Mouse (Mus musculus) adrenal gland, adult 2 months (tissue): ENCODE measurements around the gene Rtn4rl1. TPM values are rescaled to one million over a fixed set of nuclear protein-coding genes. Genes with fewer than 3 reads are reported as not detected.

ENCODE experiments used
- DNase-seq: peaks from one replicate; pipeline ENCODE4 v3.0.0; 2021
- polyA plus RNA-seq: library from polyadenylated mRNA; depleted of rRNA; stranded (reverse); fragments of >200 nt; gene quantifications from 2 replicates; pipeline ENCODE4 v1.2.3, GENCODE M21; 2012
- total RNA-seq, 2 experiments: library from RNA; stranded (reverse); gene quantifications; 2 replicates each; pipeline ENCODE4 v1.2.3; 2021

Gene Rtn4rl1
- total and polyA plus RNA-seq, 3 experiments, result 29.2 to 58.9 (median 48.1) TPM

GRCm38 (mm10) chr11:75249588-75249987, 56.0 kb downstream of the Rtn4rl1 start:
- no peak for DNase-seq

DNA sequence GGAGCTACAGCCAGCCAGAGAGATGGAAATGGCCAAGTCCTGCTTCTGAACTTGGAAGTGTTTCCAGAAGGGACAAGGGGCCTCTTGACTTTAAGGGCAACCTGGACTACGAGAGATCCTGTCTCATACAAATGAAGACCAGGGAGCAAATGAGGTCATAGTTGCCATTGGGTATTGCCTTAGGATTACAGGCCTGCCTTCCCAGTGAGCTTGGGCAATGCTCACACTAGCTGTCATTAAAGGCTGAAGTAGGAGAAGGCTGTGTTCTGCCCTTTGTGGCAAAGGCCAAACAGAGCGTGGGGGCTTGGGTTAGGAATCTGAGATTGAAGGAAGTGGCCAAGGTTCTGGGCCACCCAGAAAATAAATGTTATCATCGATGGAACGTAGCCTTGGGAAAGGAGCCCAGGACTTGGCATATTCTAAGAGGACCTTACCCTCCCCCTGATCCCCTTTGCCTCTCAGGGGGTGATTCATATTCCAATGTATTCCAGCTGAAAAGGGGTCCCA, 57.5 kb downstream of the Rtn4rl1 start:
- DNase-seq, result peak; percentile 69

DNA sequence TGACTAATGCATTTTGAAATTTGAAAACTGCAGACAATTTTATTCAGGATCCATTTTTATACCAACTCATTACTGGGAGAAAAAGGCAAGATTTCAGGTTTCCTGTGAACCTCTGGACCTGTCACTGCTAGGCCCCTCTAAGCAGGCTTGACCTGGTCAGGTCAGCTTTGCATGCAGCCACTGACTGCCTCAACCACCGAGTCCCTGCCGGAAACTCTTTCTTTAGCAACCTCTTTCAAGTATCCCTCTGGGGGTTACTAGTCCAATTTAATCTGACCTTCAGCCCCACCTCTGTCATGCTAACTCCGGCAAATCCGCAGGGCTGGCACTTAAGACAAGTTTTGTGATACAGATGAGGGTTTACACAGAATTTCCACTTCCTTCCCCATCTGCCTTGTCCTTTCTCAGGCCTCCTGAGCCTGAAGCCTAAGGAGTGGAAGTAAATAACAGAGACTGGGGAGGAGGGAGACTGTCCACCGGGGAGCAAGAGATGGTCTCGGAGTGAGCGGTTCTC, 58.0 kb downstream of the Rtn4rl1 start:
- no peak for DNase-seq

- DNase-seq, result peak; percentile 86
These were observed 60.8 kb downstream of the Rtn4rl1 start for GRCm38 (mm10) chr11:75254252-75254912.

GRCm38 (mm10) chr11:75255330-75255729, 61.7 kb downstream of the Rtn4rl1 start:
- no peak for DNase-seq

GRCm38 (mm10) chr11:75257056-75257648, 63.6 kb downstream of the Rtn4rl1 start:
- no peak for DNase-seq

GRCm38 (mm10) chr11:75259416-75259815, 65.8 kb downstream of the Rtn4rl1 start:
- DNase-seq, result peak; percentile 64

DNA sequence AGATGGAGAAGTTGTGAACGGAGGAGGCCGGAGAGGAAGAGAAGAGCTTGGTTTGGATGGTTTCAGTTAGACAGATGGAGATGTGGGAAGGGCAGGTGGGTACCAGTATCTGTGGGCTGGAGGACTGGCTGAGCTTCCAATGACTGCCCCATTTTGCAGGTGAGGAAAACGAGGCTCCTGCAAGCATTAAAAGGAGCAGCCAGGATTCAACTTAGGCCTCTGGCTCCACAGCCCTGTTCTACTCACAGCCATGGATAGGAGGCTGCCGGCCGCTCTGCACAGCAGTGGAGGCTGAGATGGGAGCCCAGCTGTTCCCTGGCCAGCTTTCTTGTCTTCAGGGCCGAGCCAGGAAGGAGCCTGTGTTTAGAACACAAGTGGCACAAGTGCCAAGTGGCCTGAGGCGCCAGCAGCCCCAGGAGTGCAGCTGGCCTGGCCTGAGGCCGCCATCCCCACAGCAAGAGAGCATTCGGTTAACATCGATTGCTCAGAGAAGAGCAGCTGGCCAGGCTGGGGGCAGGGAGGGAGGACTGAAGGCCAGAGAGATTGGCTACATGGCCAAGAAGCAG, 66.5 kb downstream of the Rtn4rl1 start:
- DNase-seq, result peak; percentile 80

GRCm38 (mm10) chr11:75261016-75261415, 67.4 kb downstream of the Rtn4rl1 start:
- DNase-seq, result peak; percentile 65

DNA sequence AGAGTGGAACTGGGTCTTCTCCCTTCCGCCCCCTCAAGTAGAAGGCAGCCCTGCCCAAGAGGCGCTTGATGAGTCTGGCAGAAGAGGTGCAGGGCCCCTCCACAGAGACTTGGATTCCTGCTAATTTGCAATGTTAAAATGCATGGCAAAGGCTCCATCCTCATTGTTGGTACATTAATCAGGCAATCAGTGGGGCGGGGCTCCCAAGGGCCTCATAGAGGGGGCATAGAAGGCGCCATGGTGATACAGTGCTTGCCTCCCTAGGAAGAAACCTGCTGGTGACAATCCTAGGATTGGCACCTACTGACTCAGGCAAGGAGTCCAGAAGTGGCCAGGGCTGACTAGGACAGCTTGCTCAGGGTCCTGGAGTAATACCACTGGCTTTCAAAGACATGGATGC, 68.1 kb downstream of the Rtn4rl1 start:
- no peak for DNase-seq

DNA sequence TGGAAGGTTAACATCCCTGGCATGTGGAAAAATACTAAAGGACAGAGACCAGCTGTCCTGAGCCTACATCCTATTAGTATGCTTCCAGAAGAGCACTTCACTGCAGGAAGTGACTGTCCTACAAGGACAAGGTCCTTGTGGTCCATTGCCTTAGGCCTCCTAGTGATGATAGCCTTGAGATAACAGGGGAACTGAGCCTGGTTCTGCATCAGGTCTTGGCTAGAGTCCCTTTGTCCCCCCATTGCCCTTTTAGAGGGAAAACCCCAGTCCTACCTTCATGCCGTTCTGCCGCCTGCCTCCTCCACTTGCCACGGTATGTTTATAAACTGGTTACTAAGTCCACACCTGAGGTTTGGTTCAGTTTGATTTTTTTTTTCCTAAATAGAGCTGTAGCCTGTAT, 68.6 kb downstream of the Rtn4rl1 start:
- peak; percentile 62 for DNase-seq

- DNase-seq, result peak; percentile 64
These were observed 69.2 kb downstream of the Rtn4rl1 start for GRCm38 (mm10) chr11:75262791-75263190.

GRCm38 (mm10) chr11:75263274-75263963, 69.8 kb downstream of the Rtn4rl1 start:
- no peak for DNase-seq

DNA sequence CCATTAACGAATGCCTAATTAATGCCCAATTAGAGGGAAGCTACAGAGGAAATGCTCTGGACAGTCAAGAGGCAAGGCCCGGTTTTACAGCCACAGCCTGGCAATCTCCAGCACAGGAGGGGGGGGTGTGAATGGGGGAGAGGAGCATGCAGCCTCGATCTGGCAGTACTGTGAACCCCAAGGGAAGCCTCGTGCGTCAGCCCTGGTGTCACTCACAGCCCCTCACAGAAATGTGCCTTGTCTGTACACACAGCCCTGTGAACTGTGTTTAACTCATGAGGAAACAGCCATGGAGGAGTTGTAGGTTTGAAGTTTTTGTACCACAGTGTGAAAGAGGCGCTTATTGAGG, 70.4 kb downstream of the Rtn4rl1 start:
- no peak for DNase-seq

DNA sequence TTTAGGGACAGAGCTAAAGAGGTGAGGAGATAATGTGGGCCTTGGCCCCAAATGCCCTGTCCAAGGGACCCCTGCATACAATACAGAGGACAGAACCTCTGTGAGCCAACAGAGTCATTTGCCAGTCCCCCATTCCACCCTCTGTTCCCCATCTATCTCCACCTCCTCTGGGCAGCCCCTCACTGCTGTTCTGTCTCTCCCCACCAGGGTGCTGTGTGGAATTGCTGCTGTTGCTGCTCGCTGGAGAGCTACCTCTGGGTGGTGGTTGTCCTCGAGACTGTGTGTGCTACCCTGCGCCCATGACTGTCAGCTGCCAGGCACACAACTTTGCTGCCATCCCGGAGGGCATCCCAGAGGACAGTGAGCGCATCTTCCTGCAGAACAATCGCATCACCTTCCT, 71.0 kb downstream of the Rtn4rl1 start:
- DNase-seq, result no peak

GRCm38 (mm10) chr11:75265545-75265944, 72.0 kb downstream of the Rtn4rl1 start:
- no peak for DNase-seq

- DNase-seq, result peak; percentile 70
These were observed 74.3 kb downstream of the Rtn4rl1 start for GRCm38 (mm10) chr11:75267826-75268281.

DNA sequence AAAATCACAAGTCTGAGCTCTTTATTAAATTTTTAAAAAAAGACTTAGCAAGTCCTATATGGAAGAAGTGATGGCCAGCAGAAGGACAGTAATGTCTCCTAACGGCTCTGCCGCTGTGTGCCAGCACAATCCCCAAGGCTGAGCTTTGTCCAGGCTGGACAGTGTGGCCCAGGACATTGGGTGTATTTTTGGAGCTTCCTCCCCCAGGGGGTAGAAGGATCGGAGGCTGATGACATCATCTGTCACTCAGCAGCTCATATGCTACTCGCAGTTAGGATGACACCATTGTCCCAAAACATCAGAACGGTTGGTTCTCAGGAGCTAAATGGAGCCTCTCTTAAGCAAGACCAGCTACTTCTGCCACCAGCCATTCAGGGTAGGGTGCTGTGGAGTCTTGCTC, 74.9 kb downstream of the Rtn4rl1 start:
- DNase-seq, result peak; percentile 69

DNA sequence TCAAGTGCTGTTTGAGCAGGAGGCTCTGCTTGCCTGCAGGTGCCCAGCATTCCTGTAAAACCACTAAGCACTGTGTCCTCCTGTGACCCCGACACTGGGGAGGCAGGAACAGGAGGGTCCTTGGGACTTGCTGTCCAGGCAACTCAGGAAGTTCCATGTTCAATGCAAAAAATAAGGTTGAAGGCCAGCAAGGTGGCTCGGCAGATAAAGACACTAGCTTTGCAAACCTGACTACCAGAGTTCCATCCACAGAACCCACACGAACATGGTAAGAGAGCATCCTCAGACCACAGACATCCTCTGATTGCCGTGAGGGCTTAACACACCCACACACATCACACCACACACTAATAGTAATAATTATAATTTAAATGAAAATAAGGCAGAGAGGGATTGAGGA, 75.6 kb downstream of the Rtn4rl1 start:
- no peak for DNase-seq

GRCm38 (mm10) chr11:75270276-75270984, 76.8 kb downstream of the Rtn4rl1 start:
- DNase-seq, result no peak

DNA sequence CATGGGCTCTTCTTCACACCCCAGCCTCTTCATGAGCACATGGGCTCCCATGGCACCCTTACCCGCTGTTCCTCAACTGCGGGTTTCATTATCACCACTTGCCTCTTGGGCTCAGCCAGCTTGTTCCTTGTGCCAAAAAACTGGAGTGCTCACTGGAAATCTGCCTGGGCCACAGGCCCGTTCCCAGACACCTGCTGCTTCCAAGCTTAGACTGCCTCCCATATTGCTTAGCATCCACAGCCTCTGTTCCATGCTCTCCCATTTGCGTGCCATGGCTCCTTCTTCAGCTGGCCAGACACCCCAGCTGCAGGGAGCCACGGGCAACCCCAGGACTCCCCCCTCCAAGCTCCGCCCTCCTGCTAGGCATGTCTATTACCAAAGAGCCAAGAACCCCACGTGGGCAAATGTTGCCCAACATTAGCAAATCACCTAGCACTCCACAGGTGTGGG, 77.4 kb downstream of the Rtn4rl1 start:
- no peak for DNase-seq

GRCm38 (mm10) chr11:75273466-75273865, 79.9 kb downstream of the Rtn4rl1 start:
- no peak for DNase-seq
